Mouse (Mus musculus): ENCODE results near the gene Gtf2e1. TPM values are rescaled to one million over a fixed set of nuclear protein-coding genes. Genes with fewer than 3 reads are reported as not detected.

Gene Gtf2e1
- polyA plus RNA-seq (2015; fragmentation: Nextera tagmentation; extraction: Ambion mirVana): 31.9 and 35.3 TPM in 2 replicates

DNA sequence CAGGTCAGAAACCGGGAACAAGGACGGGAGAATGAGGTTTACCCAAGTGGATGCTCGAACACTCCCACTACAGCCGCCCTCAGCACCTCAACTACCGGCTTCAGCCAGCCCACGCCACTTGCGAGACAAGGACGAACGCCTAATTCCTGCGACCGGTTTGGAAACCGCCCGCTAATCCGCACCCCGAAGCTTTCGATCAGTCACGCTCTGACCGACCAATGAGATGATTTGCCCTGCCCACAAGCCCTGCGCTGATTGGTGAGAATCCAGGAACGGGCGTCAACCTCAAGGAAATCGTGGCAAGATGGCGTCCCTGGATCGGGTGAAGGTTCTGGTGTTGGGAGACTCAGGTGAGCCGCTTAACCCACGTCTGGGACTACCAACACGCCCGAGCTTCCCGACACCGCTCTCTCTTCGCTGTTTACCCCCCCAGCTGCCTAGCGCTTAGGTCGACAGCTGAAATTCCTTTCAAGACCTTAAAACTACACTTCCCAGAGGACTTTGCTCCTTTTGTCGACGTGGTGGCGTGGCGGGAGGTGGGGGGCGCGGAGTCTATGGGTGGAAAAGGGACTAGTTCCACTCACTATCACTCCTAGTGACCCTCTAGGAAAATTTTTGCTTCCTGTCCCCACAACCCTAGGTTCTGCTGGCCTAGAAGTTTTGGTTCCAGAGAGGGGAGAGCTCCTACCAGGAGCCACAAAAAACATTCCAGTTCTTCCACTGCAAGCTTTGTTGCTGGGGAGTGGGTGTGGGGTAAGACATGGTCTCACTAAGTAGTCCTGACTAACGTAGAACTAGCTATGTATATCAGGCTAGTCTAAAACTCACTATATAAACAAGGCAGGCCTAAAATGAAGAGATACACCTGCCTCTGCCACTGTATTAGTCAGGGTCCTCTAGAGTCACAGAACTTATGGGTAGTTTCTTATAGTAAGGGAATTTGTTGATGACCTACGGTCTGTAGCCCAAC is at the start of gene Gtf2e1, which contains the start of gene Rabl3:
Gene Gtf2e1 (minus strand): TSS at position 179 of the 970 bp plus-strand sequence.
Gene Rabl3 (plus strand): TSS at position 275 of the 970 bp plus-strand sequence.
- WGBS: 3% methylated on average over 41 of the region's 41 CpGs
- Histone ChIP-seq H3K4me1 (ENCODE audit: control insufficient read depth, insufficient read depth, low read length) (peaks cover 18% of the 10 kb centered on the region), H3K4me3 (ENCODE audit: low read depth, low read length) (peak within 1 kb of the TSS; percentile 66), H3K27me3 (ENCODE audit: control insufficient read depth, insufficient read depth, low read depth, low read length) (no peaks in the 10 kb centered on the region), H3K36me3 (ENCODE audit: control insufficient read depth, insufficient read depth, low read length) (no peaks in the 10 kb centered on the region), H3K27ac (ENCODE audit: low read length) (peak within 1 kb of the TSS; percentile 86), H3K4me2 (ENCODE audit: low read length) (peak within 1 kb of the TSS; percentile 76), H3K9ac (ENCODE audit: low read depth, low read length) (peak within 1 kb of the TSS; percentile 83), H3K9me3 (replicated peaks; ENCODE audit: control insufficient read depth, low read length, poor library complexity, severe bottlenecking) (no peaks in the 10 kb centered on the region)
- ATAC-seq: peak; percentile 99

DNA sequence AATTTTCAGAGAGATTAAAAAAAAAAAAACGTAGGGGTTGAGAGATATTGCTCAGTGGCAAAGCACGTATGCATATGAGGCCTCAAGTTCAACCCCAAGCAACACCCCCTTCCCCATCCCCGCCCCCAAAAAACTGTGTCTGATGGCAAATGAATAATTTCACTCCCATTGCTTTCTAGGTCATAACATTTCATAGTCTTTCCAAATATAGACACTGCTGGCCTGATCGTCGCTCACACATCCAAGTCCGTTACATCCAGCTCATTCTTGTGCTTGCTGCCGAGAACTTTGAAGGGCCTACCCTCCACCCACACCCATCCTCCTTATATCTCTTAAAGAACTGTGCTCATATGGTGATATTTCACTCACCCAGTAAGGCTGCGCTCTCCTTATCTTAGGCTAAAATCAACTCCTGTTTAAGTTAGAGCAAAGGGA is 45.6 kb upstream of the Gtf2e1 start:
- H3K4me2 ChIP-seq (ENCODE audit: low read length): peak overlapping the region; percentile 53
- H3K36me3 ChIP-seq (ENCODE audit: control insufficient read depth, insufficient read depth, low read length): no peaks in the 10 kb centered on the region
- ATAC-seq: peak; percentile 56; the same call in 1 of the 2 replicates
- H3K27me3 ChIP-seq (ENCODE audit: control insufficient read depth, insufficient read depth, low read depth, low read length): no peaks in the 10 kb centered on the region
- no peak overlapping the region; the same call in 1 of the 2 replicates for H3K9ac ChIP-seq (ENCODE audit: low read depth, low read length)
- H3K27ac ChIP-seq (ENCODE audit: low read length): peak overlapping the region; percentile 84
- no peaks in the 10 kb centered on the region for H3K9me3 ChIP-seq (replicated peaks; ENCODE audit: control insufficient read depth, low read length, poor library complexity, severe bottlenecking)
- 36% methylated on average over 8 of the region's 8 CpGs for WGBS
- peaks cover 20% of the 10 kb centered on the region for H3K4me1 ChIP-seq (ENCODE audit: control insufficient read depth, insufficient read depth, low read length)
- no peak overlapping the region for H3K4me3 ChIP-seq (ENCODE audit: low read depth, low read length)

DNA sequence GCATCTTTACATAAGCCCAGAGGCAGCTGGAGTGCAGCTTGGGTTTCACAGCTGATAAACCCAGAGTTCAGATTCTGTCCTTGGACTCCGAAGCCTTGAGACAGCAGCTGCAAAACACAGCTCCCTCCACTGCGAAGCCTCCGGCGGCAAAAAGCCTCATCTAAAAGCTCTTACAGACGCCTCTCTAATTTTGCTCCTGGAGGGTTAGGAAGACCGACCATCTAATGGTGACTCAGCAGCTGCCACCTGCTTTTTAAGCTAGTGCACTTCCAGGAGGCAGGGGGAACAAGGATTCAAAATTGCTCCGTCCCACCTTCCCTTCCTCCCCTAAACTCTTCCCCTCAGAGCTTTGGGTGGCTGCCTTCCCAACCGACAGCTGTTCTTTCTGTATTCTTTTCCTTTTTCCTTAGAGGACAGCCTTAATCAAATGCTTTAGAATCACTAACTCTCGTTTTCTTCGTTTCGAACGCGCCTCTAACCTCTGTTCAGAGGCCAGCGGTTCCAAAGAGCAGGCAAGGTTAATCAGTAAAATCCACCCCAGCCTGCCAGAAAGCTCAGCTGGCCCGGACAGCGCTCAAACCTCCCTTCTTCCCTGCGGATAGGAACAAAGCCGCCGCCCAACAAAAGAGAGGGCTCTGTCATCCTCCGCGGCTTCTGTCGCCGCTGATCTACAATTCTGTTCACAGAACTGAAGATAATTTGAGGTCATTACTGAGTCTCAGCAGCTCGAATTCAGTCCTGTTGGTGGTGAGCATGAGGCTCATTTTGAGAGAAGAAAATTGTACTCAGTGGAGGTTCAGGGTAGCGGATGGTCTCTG is 44.8 kb upstream of the Gtf2e1 start:
- H3K9ac ChIP-seq (ENCODE audit: low read depth, low read length): peak overlapping the region; percentile 57
- H3K4me3 ChIP-seq (ENCODE audit: low read depth, low read length): peak overlapping the region; percentile 22
- H3K36me3 ChIP-seq (ENCODE audit: control insufficient read depth, insufficient read depth, low read length): no peaks in the 10 kb centered on the region
- peak; percentile 77 for ATAC-seq
- no peaks in the 10 kb centered on the region for H3K27me3 ChIP-seq (ENCODE audit: control insufficient read depth, insufficient read depth, low read depth, low read length)
- H3K27ac ChIP-seq (ENCODE audit: low read length): peak overlapping the region; percentile 84
- under 1% methylated on average over 25 of the region's 25 CpGs for WGBS
- no peaks in the 10 kb centered on the region for H3K9me3 ChIP-seq (replicated peaks; ENCODE audit: control insufficient read depth, low read length, poor library complexity, severe bottlenecking)
- H3K4me2 ChIP-seq (ENCODE audit: low read length): peak overlapping the region; percentile 53
- H3K4me1 ChIP-seq (ENCODE audit: control insufficient read depth, insufficient read depth, low read length): peaks cover 20% of the 10 kb centered on the region

DNA sequence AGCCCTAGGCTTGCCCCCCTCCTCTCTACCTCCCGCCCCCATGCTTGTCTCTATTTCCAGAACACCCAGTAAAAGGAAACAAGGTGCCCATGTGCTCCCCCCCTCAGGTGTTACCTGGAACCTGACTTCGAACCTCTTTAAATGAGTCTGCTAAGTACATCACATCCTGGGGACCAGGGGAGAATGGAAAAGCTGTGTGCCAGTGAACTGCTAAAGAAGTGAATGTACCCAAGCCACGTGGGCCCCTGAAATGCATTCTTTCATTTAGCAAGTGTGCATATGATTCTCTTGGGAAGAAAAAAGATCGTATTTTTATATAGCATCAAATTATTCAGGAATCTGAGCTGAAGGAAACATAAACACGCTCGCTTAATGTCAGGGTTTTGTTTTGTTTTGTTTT is 44.2 kb upstream of the Gtf2e1 start:
- peak overlapping the region; percentile 53 for H3K4me2 ChIP-seq (ENCODE audit: low read length)
- H3K4me3 ChIP-seq (ENCODE audit: low read depth, low read length): no peak overlapping the region; the same call in 1 of the 2 replicates
- no peak for ATAC-seq
- H3K27ac ChIP-seq (ENCODE audit: low read length): peak overlapping the region; percentile 84
- WGBS: 27% methylated on average over 6 of the region's 6 CpGs
- H3K36me3 ChIP-seq (ENCODE audit: control insufficient read depth, insufficient read depth, low read length): no peaks in the 10 kb centered on the region
- no peak overlapping the region; the same call in 1 of the 2 replicates for H3K9ac ChIP-seq (ENCODE audit: low read depth, low read length)
- H3K4me1 ChIP-seq (ENCODE audit: control insufficient read depth, insufficient read depth, low read length): peaks cover 20% of the 10 kb centered on the region
- H3K9me3 ChIP-seq (replicated peaks; ENCODE audit: control insufficient read depth, low read length, poor library complexity, severe bottlenecking): no peaks in the 10 kb centered on the region
- H3K27me3 ChIP-seq (ENCODE audit: control insufficient read depth, insufficient read depth, low read depth, low read length): no peaks in the 10 kb centered on the region

DNA sequence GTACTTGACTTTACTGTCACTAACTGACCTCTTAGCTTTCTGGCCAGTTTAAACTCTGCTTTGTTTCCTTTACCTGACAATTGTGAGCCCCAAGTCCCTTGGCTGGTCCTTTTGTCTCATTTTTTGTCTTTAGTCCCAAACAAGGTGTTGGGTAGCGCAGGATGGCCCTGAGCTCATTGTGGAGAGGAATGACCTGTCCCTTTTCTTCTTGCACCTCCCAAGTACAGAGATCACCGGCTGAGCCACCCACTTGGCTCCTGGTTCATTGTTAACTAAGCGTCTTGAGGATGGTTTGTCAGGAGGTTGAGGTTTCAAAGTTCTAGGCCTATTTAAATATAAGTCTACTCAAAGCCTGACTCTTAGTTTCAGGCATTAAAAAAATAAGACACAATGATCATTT is 43.7 kb upstream of the Gtf2e1 start:
- H3K4me3 ChIP-seq (ENCODE audit: low read depth, low read length): no peak overlapping the region

DNA sequence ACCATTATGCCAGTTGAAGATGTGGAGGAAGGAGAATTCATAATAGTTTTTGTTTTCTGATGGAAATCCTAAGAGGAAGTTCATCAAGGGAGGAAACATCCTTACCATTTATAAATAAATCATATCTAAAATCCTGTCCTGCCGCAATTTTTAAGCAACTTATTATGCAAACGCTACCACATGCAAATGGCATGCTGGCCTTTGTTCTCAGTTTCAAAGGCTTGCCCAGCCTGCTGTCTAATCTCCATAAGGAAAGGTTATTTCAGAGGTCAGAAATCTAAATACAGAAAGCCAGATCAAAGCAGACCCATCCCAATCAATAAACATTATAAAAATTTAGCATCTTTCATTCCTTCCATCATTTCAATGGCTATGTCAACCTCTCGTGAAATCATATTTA is 42.3 kb upstream of the Gtf2e1 start:
- 24% methylated on average over 3 of the region's 3 CpGs for WGBS
- H3K4me2 ChIP-seq (ENCODE audit: low read length): no peak overlapping the region
- no peaks in the 10 kb centered on the region for H3K9me3 ChIP-seq (replicated peaks; ENCODE audit: control insufficient read depth, low read length, poor library complexity, severe bottlenecking)
- no peak overlapping the region for H3K9ac ChIP-seq (ENCODE audit: low read depth, low read length)
- H3K27ac ChIP-seq (ENCODE audit: low read length): no peak overlapping the region
- no peaks in the 10 kb centered on the region for H3K27me3 ChIP-seq (ENCODE audit: control insufficient read depth, insufficient read depth, low read depth, low read length)
- no peak for ATAC-seq
- H3K4me1 ChIP-seq (ENCODE audit: control insufficient read depth, insufficient read depth, low read length): peaks cover 20% of the 10 kb centered on the region
- no peaks in the 10 kb centered on the region for H3K36me3 ChIP-seq (ENCODE audit: control insufficient read depth, insufficient read depth, low read length)
- no peak overlapping the region for H3K4me3 ChIP-seq (ENCODE audit: low read depth, low read length)

More for the DNA sequence above, 43.7 kb upstream of the Gtf2e1 start:
- Histone ChIP-seq H3K4me2 (ENCODE audit: low read length) (no peak overlapping the region), H3K36me3 (ENCODE audit: control insufficient read depth, insufficient read depth, low read length) (no peaks in the 10 kb centered on the region), H3K9me3 (replicated peaks; ENCODE audit: control insufficient read depth, low read length, poor library complexity, severe bottlenecking) (no peaks in the 10 kb centered on the region), H3K4me1 (ENCODE audit: control insufficient read depth, insufficient read depth, low read length) (peaks cover 20% of the 10 kb centered on the region), H3K9ac (ENCODE audit: low read depth, low read length) (no peak overlapping the region), H3K27ac (ENCODE audit: low read length) (no peak overlapping the region), H3K27me3 (ENCODE audit: control insufficient read depth, insufficient read depth, low read depth, low read length) (no peaks in the 10 kb centered on the region)
- WGBS: 67% methylated on average over 3 of the region's 3 CpGs
- ATAC-seq: no peak

DNA sequence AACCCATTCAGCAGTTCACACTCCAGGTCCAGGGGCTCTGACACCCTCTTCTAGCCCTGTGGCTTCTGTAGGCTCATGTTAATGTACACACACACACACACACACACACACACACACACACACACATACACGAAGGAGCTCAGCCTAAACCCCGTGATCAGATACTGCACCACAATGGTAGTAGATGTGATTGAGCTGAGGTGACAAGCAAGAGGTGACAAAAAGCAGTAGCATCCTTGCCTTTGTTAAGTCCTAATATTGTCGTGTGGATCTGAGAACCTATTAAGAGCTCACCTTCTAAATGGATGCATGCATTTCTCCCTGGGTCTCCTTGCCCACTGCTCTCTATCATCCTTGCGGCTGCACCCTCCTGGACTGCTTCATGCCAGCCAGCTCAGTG is 41.1 kb upstream of the Gtf2e1 start:
- Histone ChIP-seq H3K4me1 (ENCODE audit: control insufficient read depth, insufficient read depth, low read length) (peaks cover 20% of the 10 kb centered on the region), H3K4me3 (ENCODE audit: low read depth, low read length) (no peak overlapping the region), H3K9ac (ENCODE audit: low read depth, low read length) (no peak overlapping the region), H3K27me3 (ENCODE audit: control insufficient read depth, insufficient read depth, low read depth, low read length) (no peaks in the 10 kb centered on the region), H3K4me2 (ENCODE audit: low read length) (no peak overlapping the region), H3K27ac (ENCODE audit: low read length) (no peak overlapping the region), H3K9me3 (replicated peaks; ENCODE audit: control insufficient read depth, low read length, poor library complexity, severe bottlenecking) (no peaks in the 10 kb centered on the region), H3K36me3 (ENCODE audit: control insufficient read depth, insufficient read depth, low read length) (no peaks in the 10 kb centered on the region)
- ATAC-seq: no peak
- 75% methylated on average over 4 of the region's 4 CpGs for WGBS

DNA sequence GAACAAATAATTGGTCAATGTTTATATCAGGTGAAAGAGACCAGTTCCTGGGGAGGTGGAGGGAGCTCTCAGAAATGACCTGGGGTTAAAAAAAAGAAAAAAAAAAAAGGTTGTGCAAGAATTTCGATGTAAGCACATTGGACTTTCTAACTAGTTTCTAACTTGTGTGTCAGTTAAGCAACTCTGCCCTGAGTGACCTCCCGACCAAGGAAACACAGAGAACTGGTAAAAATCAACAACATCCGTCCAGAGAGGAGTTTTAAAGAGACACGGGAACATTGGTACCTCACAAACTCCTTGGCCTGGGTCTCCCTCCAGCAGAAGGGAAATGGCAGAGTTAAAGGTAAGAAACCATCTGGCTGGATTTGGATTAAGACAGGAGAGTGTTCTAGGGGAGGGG is 40.4 kb upstream of the Gtf2e1 start, which contains the start of gene Hgd:
Gene Hgd (plus strand): TSS at position 160 of the 400 bp plus-strand sequence.
- peaks cover 17% of the 10 kb centered on the region for H3K4me1 ChIP-seq (ENCODE audit: control insufficient read depth, insufficient read depth, low read length)
- 75% methylated on average over 4 of the region's 4 CpGs for WGBS
- no peak within 1 kb of the TSS for H3K4me2 ChIP-seq (ENCODE audit: low read length)
- no peak within 1 kb of the TSS for H3K4me3 ChIP-seq (ENCODE audit: low read depth, low read length)
- no peaks in the 10 kb centered on the region for H3K9me3 ChIP-seq (replicated peaks; ENCODE audit: control insufficient read depth, low read length, poor library complexity, severe bottlenecking)
- H3K27me3 ChIP-seq (ENCODE audit: control insufficient read depth, insufficient read depth, low read depth, low read length): no peaks in the 10 kb centered on the region
- H3K9ac ChIP-seq (ENCODE audit: low read depth, low read length): no peak within 1 kb of the TSS
- H3K36me3 ChIP-seq (ENCODE audit: control insufficient read depth, insufficient read depth, low read length): no peaks in the 10 kb centered on the region
- H3K27ac ChIP-seq (ENCODE audit: low read length): no peak within 1 kb of the TSS
- no peak for ATAC-seq
